Mouse (Mus musculus) heart, adult 2 months (tissue): ENCODE results near the gene Gm10964.

Experiments
- EP300 ChIP-seq: fragments of 200-500 bp; IDR thresholded peaks from 2 replicates; pipeline ENCODE4 v1.6.1; 2011; ENCODE audit warnings: low read depth, low read length, control low read depth; ENCODE audit not compliant: insufficient read depth
- POLR2A ChIP-seq: fragments of 200-500 bp; IDR thresholded peaks from 2 replicates; pipeline ENCODE4 v1.6.1; 2011; ENCODE audit warnings: mild to moderate bottlenecking, low read depth, low read length, control low read depth; ENCODE audit not compliant: insufficient read depth

GRCm38 (mm10) chr3:103759261-103759970, 20.2 kb downstream of the Gm10964 start:
- TF ChIP-seq POLR2A (no peak), EP300 (no peak)
